Mouse (Mus musculus) ES-Bruce4 (cell line): ENCODE data around the gene Gtf2i. TPM values are rescaled to one million over a fixed set of nuclear protein-coding genes. Genes with fewer than 3 reads are reported as not detected.

Experiments
- H3K27ac ChIP-seq: 2 replicates; pipeline ENCODE4 v1.5.1; 2012; ENCODE audit warnings: low read length, inconsistent platforms; ENCODE audit not compliant: insufficient read depth
- H3K27me3 ChIP-seq: 2 replicates; pipeline ENCODE4 v1.6.1; 2012; ENCODE audit warnings: mild to moderate bottlenecking, low read length, inconsistent platforms; ENCODE audit not compliant: control insufficient read depth, poor library complexity, insufficient read depth, severe bottlenecking
- H3K36me3 ChIP-seq: 2 replicates; pipeline ENCODE4 v1.6.1; 2012; ENCODE audit warnings: inconsistent platforms, mild to moderate bottlenecking, low read length, moderate library complexity; ENCODE audit not compliant: control insufficient read depth, poor library complexity, insufficient read depth, severe bottlenecking
- H3K4me1 ChIP-seq: one replicate; pipeline ENCODE4 v1.8.1; 2011; ENCODE audit warnings: low read length; ENCODE audit not compliant: control insufficient read depth, insufficient read depth
- H3K4me3 ChIP-seq: 2 replicates; pipeline ENCODE4 v1.5.1; 2011; ENCODE audit warnings: low read depth, mild to moderate bottlenecking, low read length
- H3K9ac ChIP-seq: 2 replicates; pipeline ENCODE4 v1.6.1; 2012; ENCODE audit warnings: low read depth, mild to moderate bottlenecking, inconsistent platforms; ENCODE audit not compliant: poor library complexity, severe bottlenecking
- H3K9me3 ChIP-seq: replicated peaks from 2 replicates; pipeline ENCODE4 v1.6.1; 2012; ENCODE audit warnings: mild to moderate bottlenecking, low read length, inconsistent platforms; ENCODE audit not compliant: control insufficient read depth, poor library complexity, insufficient read depth, severe bottlenecking
- CTCF ChIP-seq: IDR thresholded peaks from one replicate; pipeline ENCODE4 v1.8.1; 2011; ENCODE audit warnings: low read depth, low read length
- EP300 ChIP-seq: IDR thresholded peaks from 2 replicates; pipeline ENCODE4 v1.6.1; 2011; ENCODE audit warnings: low read depth, low read length; ENCODE audit not compliant: insufficient read depth
- POLR2A ChIP-seq: IDR thresholded peaks from one replicate; pipeline ENCODE4 v1.8.1; 2011; ENCODE audit warnings: low read length; ENCODE audit not compliant: insufficient read depth
- polyA plus RNA-seq: library from polyadenylated mRNA; stranded (reverse); fragments of >200 nt; gene quantifications from 2 replicates; pipeline ENCODE4 v1.2.4, GENCODE M21; 2011; ENCODE audit warnings: low read depth; ENCODE audit not compliant: missing spikeins, insufficient read depth, insufficient read length

Gtf2i gene
- polyA plus RNA-seq, 1 experiment = 242 TPM

- TF ChIP-seq CTCF (no peak), POLR2A (no peak), EP300 (no peak)
- H3K27ac ChIP-seq = no peak overlapping the region
- no peak overlapping the region for H3K9ac ChIP-seq
- no peaks in the 10 kb centered on the region for H3K27me3 ChIP-seq
- no peaks in the 10 kb centered on the region for H3K36me3 ChIP-seq
- H3K4me3 ChIP-seq = no peak overlapping the region
- no peaks in the 10 kb centered on the region for H3K4me1 ChIP-seq
- H3K9me3 ChIP-seq = no peaks in the 10 kb centered on the region
These were observed 93.3 kb downstream of the Gtf2i start for GRCm38 (mm10) chr5:134221278-134221677.

- Histone ChIP-seq H3K36me3 (no peaks in the 10 kb centered on the region), H3K4me1 (no peaks in the 10 kb centered on the region), H3K27ac (no peak overlapping the region), H3K9me3 (no peaks in the 10 kb centered on the region), H3K9ac (no peak overlapping the region), H3K27me3 (no peaks in the 10 kb centered on the region), H3K4me3 (no peak overlapping the region)
- TF ChIP-seq EP300 (no peak), CTCF (no peak), POLR2A (no peak)
These were observed 96.7 kb downstream of the Gtf2i start for GRCm38 (mm10) chr5:134217900-134218299.

DNA sequence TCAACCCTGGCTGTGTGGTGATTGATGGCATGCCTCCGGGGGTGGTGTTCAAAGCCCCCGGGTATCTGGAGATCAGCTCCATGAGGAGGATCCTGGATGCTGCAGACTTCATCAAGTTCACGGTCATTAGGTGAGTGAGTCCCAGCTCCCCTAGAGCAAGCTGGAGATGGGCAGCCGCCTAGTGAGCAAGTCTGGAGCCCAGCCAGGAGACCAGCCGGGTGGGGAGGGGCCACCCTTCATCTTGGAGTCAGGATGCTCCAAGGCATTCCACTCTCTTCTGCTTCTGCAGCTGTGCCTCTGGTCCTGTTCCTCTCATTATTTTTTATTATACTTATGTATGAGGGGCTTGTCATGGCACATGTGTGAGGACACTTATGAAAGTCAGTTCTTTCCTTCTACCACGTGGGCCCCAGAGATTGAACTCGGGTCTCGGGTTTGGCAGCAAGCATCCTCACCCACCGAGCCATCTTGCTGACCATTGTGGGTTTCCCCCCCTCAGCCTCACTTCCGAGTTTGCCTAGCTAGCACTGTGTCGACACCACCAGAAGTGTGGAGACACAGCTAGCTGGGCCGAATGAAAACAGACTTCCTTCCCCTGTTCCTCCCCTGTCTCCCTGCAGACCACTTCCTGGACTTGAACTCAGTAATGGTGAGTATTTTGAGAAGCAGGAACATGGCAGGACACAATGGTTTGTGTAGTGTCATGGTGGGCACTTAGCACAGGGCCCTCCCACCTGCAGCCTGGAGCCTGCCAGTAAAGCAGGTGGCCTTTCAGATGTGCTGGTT is 100.3 kb downstream of the Gtf2i start:
- TF ChIP-seq CTCF = no peak
- TF ChIP-seq EP300 = no peak
- no peak for TF ChIP-seq POLR2A
- no peaks in the 10 kb centered on the region for H3K27me3 ChIP-seq
- H3K27ac ChIP-seq = no peak overlapping the region
- no peak overlapping the region for H3K9ac ChIP-seq
- H3K4me3 ChIP-seq = no peak overlapping the region
- no peaks in the 10 kb centered on the region for H3K36me3 ChIP-seq
- no peaks in the 10 kb centered on the region for H3K4me1 ChIP-seq
- no peaks in the 10 kb centered on the region for H3K9me3 ChIP-seq

- no peak for TF ChIP-seq POLR2A
- no peak for TF ChIP-seq EP300
- TF ChIP-seq CTCF = no peak
- no peaks in the 10 kb centered on the region for H3K4me1 ChIP-seq
- H3K9ac ChIP-seq = no peak overlapping the region
- no peak overlapping the region for H3K27ac ChIP-seq
- H3K4me3 ChIP-seq = no peak overlapping the region
- no peaks in the 10 kb centered on the region for H3K27me3 ChIP-seq
- no peaks in the 10 kb centered on the region for H3K9me3 ChIP-seq
- no peaks in the 10 kb centered on the region for H3K36me3 ChIP-seq
These were observed 104.5 kb downstream of the Gtf2i start for GRCm38 (mm10) chr5:134209931-134210554.

- Histone ChIP-seq H3K4me1 (no peaks in the 10 kb centered on the region), H3K27me3 (no peaks in the 10 kb centered on the region), H3K36me3 (no peaks in the 10 kb centered on the region), H3K4me3 (no peak overlapping the region), H3K9ac (no peak overlapping the region), H3K27ac (no peak overlapping the region), H3K9me3 (no peaks in the 10 kb centered on the region)
- TF ChIP-seq EP300 (no peak), POLR2A (no peak)
These were observed 107.8 kb downstream of the Gtf2i start for GRCm38 (mm10) chr5:134206721-134207120.

- Histone ChIP-seq H3K27me3 (no peaks in the 10 kb centered on the region), H3K4me1 (no peaks in the 10 kb centered on the region), H3K36me3 (no peaks in the 10 kb centered on the region), H3K27ac (no peak overlapping the region), H3K9me3 (no peaks in the 10 kb centered on the region), H3K4me3 (no peak overlapping the region), H3K9ac (no peak overlapping the region)
- TF ChIP-seq POLR2A (no peak), EP300 (no peak), CTCF (no peak)
These were observed 120.9 kb downstream of the Gtf2i start for GRCm38 (mm10) chr5:134193664-134194063.
